Mouse (Mus musculus) heart, postnatal 14 days (tissue): Measurements from ENCODE around the gene Nlrp6. TPM values are rescaled to one million over a fixed set of nuclear protein-coding genes. Genes with fewer than 3 reads are reported as not detected.
"Not testable (repeated sequence)": the region's sequence is repeated elsewhere in the genome, so short reads cannot be mapped to it uniquely, and the experiment has no call there.

Experiments used
- DNase-seq, 2 experiments: peaks; one replicate each; pipeline ENCODE4 v3.0.0; 2021 to 2022
- intact Hi-C: fragments of 180-260 bp; cut with DNase I; formaldehyde crosslinking; loops from one replicate; pipeline ENCODE4 v1.15.1; 2025
- long read RNA-seq, 2 experiments: library from polyadenylated mRNA; stranded (forward); transcript quantifications; one replicate each; pipeline ENCODE4 v2.0.0; 2021
- total RNA-seq, 2 experiments: library from RNA; stranded (reverse); gene quantifications; 2 replicates each; pipeline ENCODE4 v1.2.3; 2021

Nlrp6 gene
- not detected for total RNA-seq
- long read RNA-seq, experiment 1: 0 reads
- long read RNA-seq, experiment 2: 0 reads

- intact Hi-C loops: no loop called here
- no peak for DNase-seq
Observed at GRCm38 (mm10) chr7:140920418-140921029, at the start of gene Nlrp6. Gene Nlrp6 (plus strand): TSS chr7:140920902.

- intact Hi-C loops: no loop called here
- no peak for DNase-seq
Observed at GRCm38 (mm10) chr7:140874224-140874623, 46.5 kb upstream of the Nlrp6 start.

- intact Hi-C loops: no loop called here
- DNase-seq: no peak
Observed at GRCm38 (mm10) chr7:140877364-140877763, 43.3 kb upstream of the Nlrp6 start.

GRCm38 (mm10) chr7:140879355-140879754, 41.3 kb upstream of the Nlrp6 start:
- intact Hi-C loops: no loop called here
- no peak for DNase-seq

- no peak for DNase-seq
- intact Hi-C loops: loop anchor here (5.0 kb wide), 1 partner anchor 33 kb away; the partner anchor contains the start of genes Odf3 and Scgb1c1
Observed at GRCm38 (mm10) chr7:140880419-140880818, 40.3 kb upstream of the Nlrp6 start.

GRCm38 (mm10) chr7:140880865-140881515, 39.7 kb upstream of the Nlrp6 start:
- intact Hi-C loops: loop anchor here (1.0 to 5.0 kb wide), 2 partner anchors 24 to 34 kb away; partner anchors contain the start of genes Bet1l, Odf3 and Scgb1c1
- DNase-seq: no peak

- DNase-seq: peak; percentile 95 to 96
- intact Hi-C loops: loop anchor here (1.0 to 5.0 kb wide), 3 partner anchors 19 to 35 kb away; partner anchors contain the start of genes Bet1l, Cox8b, Odf3 and Scgb1c1
Observed at GRCm38 (mm10) chr7:140881696-140882468, 38.8 kb upstream of the Nlrp6 start, which contains the start of the genes Psmd13 and Sirt3. Gene Psmd13 (plus strand): TSS chr7:140881968. Gene Sirt3 (minus strand): TSS chr7:140882309.

GRCm38 (mm10) chr7:140882469-140882803, 38.3 kb upstream of the Nlrp6 start:
- no peak for DNase-seq
- intact Hi-C loops: loop anchor here (2.0 to 5.0 kb wide), 2 partner anchors 18 to 35 kb away; partner anchors contain the start of genes Cox8b, Odf3 and Scgb1c1

GRCm38 (mm10) chr7:140890636-140891035, 30.1 kb upstream of the Nlrp6 start:
- DNase-seq, intact Hi-C loops: not testable (repeated sequence)

GRCm38 (mm10) chr7:140894031-140894430, 26.7 kb upstream of the Nlrp6 start:
- intact Hi-C loops: no loop called here
- no peak for DNase-seq

GRCm38 (mm10) chr7:140894611-140895010, 26.1 kb upstream of the Nlrp6 start:
- DNase-seq: no peak
- intact Hi-C loops: no loop called here

- intact Hi-C loops: no loop called here
- no peak for DNase-seq
Observed at GRCm38 (mm10) chr7:140897863-140898262, 22.8 kb upstream of the Nlrp6 start.

GRCm38 (mm10) chr7:140899121-140899520, 21.6 kb upstream of the Nlrp6 start:
- no peak for DNase-seq
- intact Hi-C loops: no loop called here

GRCm38 (mm10) chr7:140900220-140900619, 20.5 kb upstream of the Nlrp6 start, which contains the start of gene Cox8b:
Gene Cox8b (minus strand): TSS chr7:140900446.
- DNase-seq: peak; percentile 50 to 66
- intact Hi-C loops: loop anchor here (2.0 kb wide), 1 partner anchor 17 kb away; the partner anchor contains the start of gene Sirt3

GRCm38 (mm10) chr7:140902036-140902875, 18.4 kb upstream of the Nlrp6 start:
- intact Hi-C loops: no loop called here
- DNase-seq: peak in 1 of 2 experiments; percentile 49

- intact Hi-C loops: loop anchor here (1.0 kb wide), 1 partner anchor 58 kb away; the partner anchor contains the start of gene Scgb1c1
- peak; percentile 86 to 92 for DNase-seq
Observed at GRCm38 (mm10) chr7:140903212-140903611, 17.5 kb upstream of the Nlrp6 start.

- intact Hi-C loops: loop anchor here (5.0 kb wide), 3 partner anchors 52 to 272 kb away; partner anchors contain the start of genes Gm45717 and Ifitm2
- no peak for DNase-seq
Observed at GRCm38 (mm10) chr7:140905642-140906081, 15.0 kb upstream of the Nlrp6 start.

- DNase-seq: no peak
- intact Hi-C loops: loop anchor here (5.0 kb wide), 3 partner anchors 50 to 270 kb away; partner anchors contain the start of genes Gm45717 and Ifitm2
Observed at GRCm38 (mm10) chr7:140907131-140907530, 13.6 kb upstream of the Nlrp6 start.

- DNase-seq: no peak
- intact Hi-C loops: loop anchor here (1.0 to 5.0 kb wide), 6 partner anchors 31 to 270 kb away; partner anchors contain the start of genes Gm45717 and Ifitm2
Observed at GRCm38 (mm10) chr7:140907697-140908096, 13.0 kb upstream of the Nlrp6 start.
